Mouse (Mus musculus): ENCODE measurements around the gene Gcg.

GRCm38 (mm10) chr2:62517790-62518189 is 34.3 kb upstream of the Gcg start:
- TF ChIP-seq FLI1 (IDR thresholded peaks at IDR 0.05; ENCODE audit: low read length), result no peak
- no peak for TF ChIP-seq GATA1 (IDR thresholded peaks at IDR 0.05; ENCODE audit: borderline replicate concordance, low read length)
